Mouse (Mus musculus) midbrain, embryonic 12.5 days (tissue): ENCODE results near the gene Sp6. TPM values are rescaled to one million over a fixed set of nuclear protein-coding genes. Genes with fewer than 3 reads are reported as not detected.

Source experiments
- ATAC-seq: fragments of 200-750 bp; cut with Nextera tagmentation; 2 replicates; pipeline ENCODE4 v1.8.0; 2017; ENCODE audit warnings: low read depth, moderate TSS enrichment, moderate library complexity; ENCODE audit not compliant: low FRiP score
- H3K27ac ChIP-seq: fragments of 300-500 bp; sonication (generic); replicated peaks from 2 replicates; pipeline ENCODE4 v1.5.1; 2016; ENCODE audit warnings: mild to moderate bottlenecking
- H3K27me3 ChIP-seq: fragments of 300-500 bp; sonication (generic); 2 replicates; pipeline ENCODE4 v1.6.1; 2016; ENCODE audit warnings: mild to moderate bottlenecking
- H3K36me3 ChIP-seq: fragments of 300-500 bp; sonication (generic); 2 replicates; pipeline ENCODE4 v1.6.1; 2016
- H3K4me1 ChIP-seq: fragments of 300-500 bp; sonication (generic); 2 replicates; pipeline ENCODE4 v1.6.1; 2016
- H3K4me2 ChIP-seq: fragments of 300-500 bp; sonication (generic); replicated peaks from 2 replicates; pipeline ENCODE4 v1.6.1; 2016; ENCODE audit warnings: mild to moderate bottlenecking, moderate library complexity
- H3K4me3 ChIP-seq: fragments of 300-500 bp; sonication (generic); 2 replicates; pipeline ENCODE4 v1.5.1; 2016; ENCODE audit warnings: mild to moderate bottlenecking
- H3K9ac ChIP-seq: fragments of 300-500 bp; sonication (generic); replicated peaks from 2 replicates; pipeline ENCODE4 v1.6.1; 2016; ENCODE audit warnings: mild to moderate bottlenecking, moderate library complexity
- H3K9me3 ChIP-seq: fragments of 300-500 bp; sonication (generic); 2 replicates; pipeline ENCODE4 v1.6.1; 2016; ENCODE audit warnings: mild to moderate bottlenecking
- WGBS: fragments of 180-500 bp; shearing (Covaris S2); methylation state at CpG from one replicate; pipeline ENCODE4 v1.1.7; 2016; 5-methylcytosine and 5-hydroxymethylcytosine counted together
- polyA plus RNA-seq: library from polyadenylated mRNA; unstranded; fragments of >200 nt; fragmentation: Nextera tagmentation; extraction: Ambion mirVana; gene quantifications from 2 replicates; pipeline ENCODE4 v1.2.1, GENCODE M21; 2016

Sp6 gene
- polyA plus RNA-seq, 1 experiment from 2014 or later = 0.63 TPM

- H3K27me3 ChIP-seq = peaks cover 73% of the 10 kb centered on the region
- no peak for ATAC-seq
- H3K4me1 ChIP-seq = peaks cover 14% of the 10 kb centered on the region
- 65% methylated on average over 3 of the region's 3 CpGs for WGBS
- no peak overlapping the region for H3K4me2 ChIP-seq
- H3K4me3 ChIP-seq = no peak overlapping the region
- H3K27ac ChIP-seq = no peak overlapping the region
- no peaks in the 10 kb centered on the region for H3K36me3 ChIP-seq
- no peaks in the 10 kb centered on the region for H3K9me3 ChIP-seq
- no peak overlapping the region for H3K9ac ChIP-seq
Measured at GRCm38 (mm10) chr11:96986463-96986862, 26.7 kb upstream of the Sp6 start.

GRCm38 (mm10) chr11:96987873-96988655, 25.1 kb upstream of the Sp6 start:
- ATAC-seq = no peak
- WGBS = 7% methylated on average over 30 of the region's 31 CpGs
- H3K4me3 ChIP-seq = peak overlapping the region; percentile 32

GRCm38 (mm10) chr11:96991501-96991900, 21.7 kb upstream of the Sp6 start:
- H3K4me2 ChIP-seq = no peak overlapping the region
- H3K4me3 ChIP-seq = no peak overlapping the region
- H3K9ac ChIP-seq = no peak overlapping the region
- WGBS = 79% methylated on average over 5 of the region's 5 CpGs
- no peak for ATAC-seq
- peaks cover 24% of the 10 kb centered on the region for H3K4me1 ChIP-seq
- no peaks in the 10 kb centered on the region for H3K36me3 ChIP-seq
- no peaks in the 10 kb centered on the region for H3K9me3 ChIP-seq
- peaks cover 65% of the 10 kb centered on the region for H3K27me3 ChIP-seq
- no peak overlapping the region for H3K27ac ChIP-seq

More at GRCm38 (mm10) chr11:96987873-96988655, 25.1 kb upstream of the Sp6 start:
- H3K36me3 ChIP-seq = no peaks in the 10 kb centered on the region
- H3K27me3 ChIP-seq = peaks cover 77% of the 10 kb centered on the region
- peak overlapping the region; percentile 55 for H3K4me2 ChIP-seq
- no peak overlapping the region for H3K27ac ChIP-seq
- H3K4me1 ChIP-seq = peaks cover 11% of the 10 kb centered on the region
- 0 out of 2 replicates have a peak overlapping the region, but pooled peaks have one; percentile 21 for H3K9ac ChIP-seq
- no peaks in the 10 kb centered on the region for H3K9me3 ChIP-seq

GRCm38 (mm10) chr11:96992722-96993311, 20.4 kb upstream of the Sp6 start:
- Histone ChIP-seq H3K9me3 (no peaks in the 10 kb centered on the region), H3K4me3 (no peak overlapping the region), H3K4me2 (no peak overlapping the region), H3K4me1 (peaks cover 34% of the 10 kb centered on the region), H3K9ac (no peak overlapping the region), H3K27ac (no peak overlapping the region), H3K27me3 (peaks cover 63% of the 10 kb centered on the region), H3K36me3 (no peaks in the 10 kb centered on the region)
- 52% methylated on average over 8 of the region's 8 CpGs for WGBS
- no peak for ATAC-seq

GRCm38 (mm10) chr11:96995031-96995430, 18.2 kb upstream of the Sp6 start:
- no peak overlapping the region for H3K27ac ChIP-seq
- H3K27me3 ChIP-seq = peaks cover 60% of the 10 kb centered on the region
- no peaks in the 10 kb centered on the region for H3K9me3 ChIP-seq
- H3K36me3 ChIP-seq = no peaks in the 10 kb centered on the region
- no peak overlapping the region for H3K4me2 ChIP-seq
- H3K4me3 ChIP-seq = no peak overlapping the region
- no peak for ATAC-seq
- H3K4me1 ChIP-seq = peaks cover 30% of the 10 kb centered on the region
- no peak overlapping the region for H3K9ac ChIP-seq
- 16% methylated on average over 5 of the region's 5 CpGs for WGBS

GRCm38 (mm10) chr11:96995836-96996772, 17.1 kb upstream of the Sp6 start:
- no peaks in the 10 kb centered on the region for H3K9me3 ChIP-seq
- 0 out of 2 replicates have a peak overlapping the region, but pooled peaks have one; percentile 65 for H3K27ac ChIP-seq
- no peak overlapping the region for H3K4me3 ChIP-seq
- ATAC-seq = no peak
- H3K36me3 ChIP-seq = no peaks in the 10 kb centered on the region
- no peak overlapping the region for H3K4me2 ChIP-seq
- H3K27me3 ChIP-seq = peaks cover 60% of the 10 kb centered on the region
- peaks cover 35% of the 10 kb centered on the region for H3K4me1 ChIP-seq
- WGBS = 80% methylated on average over 15 of the region's 15 CpGs
- H3K9ac ChIP-seq = no peak overlapping the region

GRCm38 (mm10) chr11:96996773-96997379, 16.3 kb upstream of the Sp6 start:
- Histone ChIP-seq H3K36me3 (no peaks in the 10 kb centered on the region), H3K4me1 (peaks cover 38% of the 10 kb centered on the region), H3K27me3 (peaks cover 66% of the 10 kb centered on the region), H3K27ac (peak overlapping the region; percentile 65), H3K4me2 (peak overlapping the region; percentile 67), H3K4me3 (peak overlapping the region; percentile 37), H3K9ac (peak overlapping the region; percentile 64), H3K9me3 (no peaks in the 10 kb centered on the region)
- WGBS = 5% methylated on average over 17 of the region's 17 CpGs
- peak; percentile 32; the same call in 1 of the 2 replicates for ATAC-seq

- WGBS = 2% methylated on average over 29 of the region's 30 CpGs
- Histone ChIP-seq H3K36me3 (no peaks in the 10 kb centered on the region), H3K27me3 (peaks cover 66% of the 10 kb centered on the region)
Measured at GRCm38 (mm10) chr11:96997380-96997956, 15.7 kb upstream of the Sp6 start.

GRCm38 (mm10) chr11:97003170-97003569, 10.0 kb upstream of the Sp6 start:
- Histone ChIP-seq H3K27me3 (peaks cover 51% of the 10 kb centered on the region), H3K36me3 (no peaks in the 10 kb centered on the region), H3K27ac (no peak overlapping the region), H3K4me3 (no peak overlapping the region), H3K4me2 (no peak overlapping the region), H3K9ac (no peak overlapping the region), H3K9me3 (no peaks in the 10 kb centered on the region), H3K4me1 (peaks cover 11% of the 10 kb centered on the region; the same call in 1 of the 2 replicates)
- WGBS = 36% methylated on average over 5 of the region's 5 CpGs
- no peak for ATAC-seq

More at GRCm38 (mm10) chr11:96997380-96997956, 15.7 kb upstream of the Sp6 start:
- Histone ChIP-seq H3K27ac (peak overlapping the region; percentile 65), H3K9me3 (no peaks in the 10 kb centered on the region), H3K9ac (peak overlapping the region; percentile 64), H3K4me3 (peak overlapping the region; percentile 37), H3K4me2 (peak overlapping the region; percentile 67), H3K4me1 (peaks cover 38% of the 10 kb centered on the region)
- peak; percentile 71 for ATAC-seq

- Histone ChIP-seq H3K4me1 (0 out of 2 replicates have a peak, but pooled peaks cover 2% of the 10 kb centered on the region), H3K4me2 (no peak overlapping the region), H3K4me3 (no peak overlapping the region), H3K36me3 (no peaks in the 10 kb centered on the region), H3K9ac (no peak overlapping the region), H3K27ac (no peak overlapping the region), H3K9me3 (no peaks in the 10 kb centered on the region), H3K27me3 (peaks cover 60% of the 10 kb centered on the region)
- WGBS = 75% methylated on average over 9 of the region's 9 CpGs
- ATAC-seq = no peak
Measured at GRCm38 (mm10) chr11:97007093-97007794, 6.0 kb upstream of the Sp6 start.
